Mouse (Mus musculus): ENCODE results near the gene Eif4g2.
A peak's percentile ranks its signal among the peaks of the same experiment; 100 is the strongest.

- TF ChIP-seq TCF3 (IDR thresholded peaks at IDR 0.05; ENCODE audit: insufficient read length, low read depth) (no peak), POLR2A (IDR thresholded peaks at IDR 0.05; ENCODE audit: insufficient read length, low read depth) (peak; percentile 86), MYOG (IDR thresholded peaks at IDR 0.05; ENCODE audit: control insufficient read depth in 1 of 3, insufficient read depth in 1 of 3, insufficient read length in 2 of 3, low read depth in 2 of 3) (peak in 1 of 3 experiments; percentile 1), CEBPB (IDR thresholded peaks at IDR 0.05; ENCODE audit: insufficient read depth, poor library complexity, severe bottlenecking) (no peak), TCF12 (IDR thresholded peaks at IDR 0.05; ENCODE audit: insufficient read depth, poor library complexity, severe bottlenecking) (no peak), MYOD1 (IDR thresholded peaks at IDR 0.05; ENCODE audit: control insufficient read depth in 1 of 3, insufficient read length in 2 of 3, low read depth in 2 of 3) (no peak), POLR2AphosphoS2 (IDR thresholded peaks at IDR 0.05; ENCODE audit: insufficient read length, low read depth) (peak; percentile 92), MAX (IDR thresholded peaks at IDR 0.05; ENCODE audit: low read depth) (no peak), USF1 (IDR thresholded peaks at IDR 0.05; ENCODE audit: low read depth) (no peak), REST (IDR thresholded peaks at IDR 0.05; ENCODE audit: insufficient read depth, insufficient read length) (no peak)
Observed at GRCm38 (mm10) chr7:111028281-111029045, 54.4 kb downstream of the Eif4g2 start, which contains the start of gene Ctr9.
